Mouse (Mus musculus): Measurements from ENCODE around the gene Tubb4b.

DNA sequence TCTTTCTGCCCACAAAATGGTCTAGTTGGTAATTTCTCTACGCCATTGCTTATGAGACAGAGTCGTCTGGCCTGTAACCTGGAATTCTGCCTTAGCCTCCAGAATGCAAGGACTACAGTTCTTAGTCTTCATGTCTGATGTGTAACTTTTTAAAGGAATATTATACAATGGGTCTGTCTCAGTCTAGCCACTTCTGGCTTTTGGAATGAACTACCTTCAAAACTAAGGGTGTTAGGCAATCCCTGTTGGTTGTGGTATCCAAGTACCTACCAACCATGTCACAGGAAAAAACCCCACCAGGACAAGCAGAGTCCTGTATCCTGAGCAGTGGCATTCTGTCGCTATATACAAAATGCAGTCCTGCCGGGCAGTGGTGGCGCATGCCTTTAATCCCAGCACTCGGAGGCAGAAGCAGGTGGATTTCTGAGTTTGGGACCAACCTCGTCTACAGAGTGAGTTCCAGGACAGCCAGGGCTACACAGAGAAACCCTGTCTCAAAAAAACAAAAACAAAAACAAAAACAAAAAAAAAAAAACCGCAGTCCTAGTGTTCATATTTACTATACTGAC lies 1.4 kb upstream of the Tubb4b start:
- TF ChIP-seq EP300 (IDR thresholded peaks at IDR 0.05; ENCODE audit: insufficient read depth, low read depth, low read length) (no peak), CTCF (IDR thresholded peaks at IDR 0.05; ENCODE audit: low read depth, low read length) (no peak), POLR2A (IDR thresholded peaks at IDR 0.05; ENCODE audit: insufficient read depth, low read length) (no peak)

All from ES-Bruce4 (cell line).